Mouse (Mus musculus) G1E-ER4 (cell line): ENCODE measurements around the gene Mast4. TPM values are rescaled to one million over a fixed set of nuclear protein-coding genes. Genes with fewer than 3 reads are reported as not detected.

Source experiments
- GATA1 ChIP-seq: IDR thresholded peaks from one replicate; pipeline ENCODE4 v1.8.0; 2012; ENCODE audit warnings: low read length, inconsistent platforms
- polyA plus RNA-seq: library from polyadenylated mRNA; stranded (reverse); fragments of >175 nt; gene quantifications from 2 replicates; pipeline ENCODE4 v1.2.3, GENCODE M21; 2012

The Mast4 gene
- polyA plus RNA-seq, 1 experiment = 2.4 TPM

DNA sequence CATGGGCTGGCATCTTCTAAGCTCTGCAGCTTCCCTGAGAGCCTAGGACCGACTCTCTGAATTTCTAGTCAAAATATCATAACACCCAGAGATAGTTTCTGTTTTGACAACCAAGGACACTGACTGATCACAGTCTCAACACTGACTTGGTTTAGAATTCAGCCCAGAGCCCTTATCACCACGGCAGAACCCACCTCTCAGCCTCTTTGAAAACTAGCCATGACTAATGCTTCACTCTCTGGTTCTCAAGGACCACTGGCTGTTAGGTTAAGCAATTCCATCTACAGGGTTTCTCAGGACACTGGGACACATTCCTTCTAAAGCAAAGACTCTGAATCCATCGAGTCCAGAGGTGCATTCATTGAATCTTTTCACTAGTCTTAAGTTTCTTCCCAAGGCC is 79.4 kb downstream of the Mast4 start:
- no peak for TF ChIP-seq GATA1

DNA sequence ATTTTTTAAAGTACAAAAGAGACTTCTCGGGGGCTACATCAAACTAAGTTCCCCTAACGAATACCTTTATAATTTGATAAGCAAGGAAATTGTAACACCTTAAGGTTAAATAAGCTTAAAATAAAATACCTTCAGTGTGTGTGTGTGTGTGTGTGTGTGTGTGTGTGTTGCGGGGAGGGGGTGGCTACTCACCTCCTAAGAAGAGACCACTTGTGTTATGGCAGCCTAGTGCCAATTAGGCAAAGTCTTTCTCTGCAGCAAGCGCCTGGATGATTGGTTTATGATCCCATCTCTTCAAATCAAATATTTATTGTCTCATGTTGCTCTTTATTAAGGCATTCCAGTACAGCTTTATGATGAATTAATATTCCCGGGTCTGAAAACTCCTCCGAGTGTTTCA is 81.2 kb downstream of the Mast4 start:
- TF ChIP-seq GATA1 = no peak

DNA sequence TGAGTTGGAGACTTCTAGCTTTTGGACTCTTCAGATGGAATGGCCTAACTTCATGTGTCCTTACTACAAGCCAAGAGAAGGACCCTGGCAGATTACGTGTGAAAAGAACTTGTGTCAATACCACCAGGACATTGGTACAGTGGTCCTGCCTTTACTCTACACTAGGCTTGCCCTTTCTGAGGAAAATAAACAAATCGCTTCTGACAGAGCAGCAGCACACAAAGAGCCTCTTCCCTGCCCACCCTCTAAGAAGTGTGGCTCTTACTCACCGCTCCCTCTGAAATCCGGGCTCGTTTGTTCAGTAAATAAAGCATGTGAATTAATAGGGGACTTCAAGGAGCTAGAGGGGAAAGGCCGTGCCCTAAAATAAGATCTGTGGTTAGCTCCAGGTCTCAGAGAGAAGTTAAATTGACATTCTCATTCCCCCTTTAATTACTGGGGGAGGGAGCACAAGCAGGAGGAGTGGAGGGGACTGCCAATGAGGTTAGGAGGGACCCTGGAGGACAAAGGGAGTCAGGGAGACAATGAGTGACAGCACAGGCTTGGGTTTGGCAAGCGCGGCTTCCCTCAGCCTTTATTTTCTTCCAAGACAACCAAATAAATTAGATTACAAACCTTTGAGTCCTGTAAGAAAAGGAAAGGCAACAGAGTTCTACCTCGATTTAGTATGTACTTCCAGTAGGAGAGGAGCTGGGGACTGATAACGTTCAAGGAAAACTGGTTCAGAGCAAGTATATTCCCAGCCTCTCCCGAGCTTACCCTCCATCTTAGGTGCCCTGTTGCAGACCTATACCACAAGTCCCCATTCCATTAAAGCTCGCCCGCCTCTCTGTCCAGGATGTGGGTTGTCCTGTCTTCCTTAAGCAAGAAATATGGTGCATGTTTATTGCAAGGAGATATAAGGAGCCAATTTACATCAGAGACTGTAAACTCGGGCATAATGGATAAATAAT is 85.9 kb downstream of the Mast4 start:
- no peak for TF ChIP-seq GATA1

DNA sequence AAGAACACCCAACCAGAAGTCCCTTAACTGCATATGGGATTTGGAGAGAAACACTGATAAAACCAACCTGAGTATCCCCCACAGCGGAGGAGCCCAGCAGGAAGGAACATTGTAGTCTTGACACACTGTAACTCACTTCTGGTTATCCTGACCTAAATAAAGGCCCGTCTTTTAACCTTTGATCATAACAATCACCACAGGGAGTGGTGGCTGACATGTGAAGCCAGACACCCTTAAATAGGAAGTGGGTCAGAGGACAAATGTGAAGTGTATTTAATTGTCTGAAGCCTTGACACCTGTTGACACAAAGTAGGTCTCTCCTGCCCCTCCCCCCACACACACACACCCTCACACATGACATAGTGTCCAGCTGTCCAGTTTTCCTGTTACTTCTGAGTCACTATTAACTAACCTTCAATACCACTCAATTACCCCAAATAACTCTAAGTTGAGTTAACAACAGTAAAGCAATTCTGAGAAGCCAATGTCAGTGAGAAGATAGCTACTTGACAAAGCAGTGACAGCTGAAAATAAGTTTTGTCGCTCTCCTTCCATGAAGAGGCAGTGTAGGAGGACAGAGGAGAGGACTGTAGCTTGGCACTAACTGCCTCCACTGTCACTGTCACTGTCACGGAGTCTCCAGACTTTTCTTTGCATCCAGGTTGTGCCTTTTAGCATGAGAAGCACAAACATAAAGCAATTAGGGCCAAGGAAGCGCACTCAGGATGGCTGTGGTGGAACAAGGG is 87.2 kb downstream of the Mast4 start:
- no peak for TF ChIP-seq GATA1

DNA sequence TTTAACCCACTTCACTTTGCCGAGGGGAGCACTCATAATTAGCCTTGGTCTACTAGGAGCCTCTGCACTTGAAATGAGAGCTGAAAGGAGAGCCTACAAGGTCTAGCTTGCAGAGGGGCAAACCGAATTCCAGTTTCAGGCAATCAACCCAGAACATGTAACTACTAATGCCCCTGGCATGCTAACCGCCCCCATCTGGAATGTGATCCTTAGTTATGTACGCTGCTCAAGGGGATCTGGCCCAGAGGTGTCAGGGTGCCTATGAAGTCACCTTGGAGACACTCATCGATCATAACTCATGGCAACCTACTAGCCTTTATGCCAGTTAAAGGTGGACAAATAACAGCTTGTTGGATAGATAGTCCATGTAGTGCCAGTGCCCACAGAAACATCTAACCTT is 88.9 kb downstream of the Mast4 start:
- no peak for TF ChIP-seq GATA1

DNA sequence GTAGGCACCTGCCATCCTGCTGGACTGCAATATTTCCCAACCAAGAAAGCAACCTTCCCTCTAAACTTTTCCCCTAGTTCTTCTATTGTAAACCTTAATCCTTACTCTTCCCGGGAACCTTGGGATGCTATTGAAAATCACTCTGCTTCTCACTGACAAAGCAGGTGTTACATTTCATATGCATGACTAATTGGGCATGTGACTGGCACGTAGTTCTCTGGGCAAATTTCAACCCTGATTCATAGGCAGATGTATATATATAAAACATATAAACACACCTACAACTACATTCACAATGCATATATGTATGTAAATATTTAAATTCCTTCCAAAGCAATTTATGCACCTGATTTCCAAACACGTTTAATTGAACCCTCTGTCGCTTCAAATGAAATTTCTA is 90.2 kb downstream of the Mast4 start:
- no peak for TF ChIP-seq GATA1

DNA sequence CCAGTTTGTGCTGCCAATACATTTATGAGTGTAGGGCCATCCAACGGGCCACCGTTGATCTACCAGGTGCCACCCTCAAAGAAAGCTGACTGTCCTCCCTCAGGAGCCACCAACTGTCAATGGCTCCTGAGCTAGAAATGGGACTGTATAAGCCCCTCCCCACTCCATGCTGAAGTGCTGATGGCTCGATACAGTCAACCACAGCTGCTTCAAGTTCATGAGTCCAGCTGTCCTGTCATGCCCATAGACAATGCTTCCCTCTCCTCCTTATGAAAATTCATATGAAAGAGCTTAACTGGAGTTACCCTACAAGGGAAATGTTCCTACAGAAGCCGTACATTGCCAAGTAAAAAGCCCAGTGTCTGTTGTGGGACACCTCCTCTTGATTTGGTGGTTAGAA is 93.2 kb downstream of the Mast4 start:
- TF ChIP-seq GATA1 = no peak

DNA sequence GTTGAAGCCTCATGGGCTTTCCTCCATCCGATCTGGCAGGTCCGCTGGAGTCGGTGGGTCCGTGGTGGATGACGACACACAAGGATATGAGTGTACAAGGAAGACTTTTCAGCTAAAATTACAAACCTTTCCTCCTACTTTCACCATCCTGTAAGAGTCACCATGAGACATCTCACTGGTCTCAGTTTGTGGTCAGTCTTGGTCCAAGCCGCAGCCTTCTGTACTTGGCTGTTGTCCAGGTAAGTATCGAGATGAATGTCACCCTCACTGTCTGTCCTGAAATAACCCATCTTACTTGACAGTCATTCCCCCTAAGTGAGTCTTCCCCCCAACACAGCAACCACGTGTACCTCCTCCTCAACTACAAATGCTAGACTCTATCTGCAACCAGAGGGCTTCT is 94.6 kb downstream of the Mast4 start:
- TF ChIP-seq GATA1 = no peak

DNA sequence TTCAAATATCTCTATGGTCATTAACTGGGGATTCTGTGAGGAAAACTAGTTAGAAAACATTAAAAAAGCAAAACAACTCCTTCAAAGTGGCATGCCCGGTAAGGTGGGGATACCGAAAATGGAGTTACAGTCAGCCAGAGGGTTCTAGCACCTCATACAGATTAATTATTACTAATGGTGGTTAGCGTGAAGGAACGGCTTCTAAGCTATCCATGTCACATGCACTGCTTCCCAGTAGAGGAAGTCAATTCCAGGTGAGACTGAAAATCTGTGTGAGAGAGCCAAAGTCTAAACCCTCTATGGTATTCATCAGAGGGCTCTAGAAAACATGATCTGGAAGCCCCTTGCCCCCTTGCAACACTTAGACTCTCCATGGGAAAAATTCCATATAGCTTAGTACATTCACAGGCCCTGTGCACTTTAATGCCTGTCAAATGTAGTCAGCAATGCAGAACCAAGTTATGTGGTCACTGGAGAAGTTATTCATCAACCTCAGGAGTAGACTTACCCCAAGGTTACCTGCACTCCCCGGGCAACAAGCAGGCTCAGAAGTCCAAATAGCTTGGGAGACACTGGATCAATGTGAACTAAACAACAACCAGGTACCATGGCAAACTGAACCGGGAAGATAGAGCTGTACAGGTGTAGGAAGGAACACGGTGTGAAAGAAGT is 96.1 kb downstream of the Mast4 start:
- no peak for TF ChIP-seq GATA1

DNA sequence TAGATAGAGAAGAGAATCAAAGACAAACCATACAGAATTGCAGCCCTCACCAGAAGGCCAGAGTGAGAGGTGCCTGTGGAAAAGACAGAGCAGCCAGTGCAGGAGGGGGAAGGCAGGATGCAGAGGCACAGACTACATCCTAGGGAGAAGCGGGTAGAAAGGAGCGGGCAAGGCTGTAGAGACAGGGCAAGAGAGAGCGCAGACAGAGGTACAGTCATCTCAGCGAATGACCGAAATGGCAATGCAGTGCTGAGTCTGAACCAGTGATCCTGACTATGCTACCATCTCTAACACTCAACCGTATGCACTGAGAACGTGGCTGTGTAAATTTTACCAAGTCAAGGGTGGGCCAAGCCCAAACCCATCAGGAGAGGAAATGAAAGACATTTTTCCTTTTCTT is 102.1 kb downstream of the Mast4 start:
- TF ChIP-seq GATA1 = no peak

DNA sequence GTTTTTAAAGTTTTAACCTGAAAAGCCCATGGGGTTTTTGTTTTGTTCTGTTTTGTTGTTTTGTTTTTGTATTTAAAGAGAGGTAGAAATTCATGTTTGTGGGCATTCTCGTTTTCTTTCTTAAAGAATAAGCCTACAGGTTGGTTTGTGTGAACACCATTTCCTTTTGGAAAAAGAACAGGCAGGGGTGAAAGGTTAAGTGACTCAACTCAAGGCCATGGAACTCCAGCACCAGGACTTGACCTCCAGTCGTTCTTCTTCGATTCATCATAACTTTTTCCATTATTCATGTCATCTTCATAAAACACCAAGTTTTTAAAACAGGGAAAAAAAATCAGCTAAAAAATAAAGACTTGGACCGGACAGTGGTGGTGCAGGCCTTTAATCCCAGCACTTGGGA is 105.2 kb downstream of the Mast4 start:
- no peak for TF ChIP-seq GATA1

DNA sequence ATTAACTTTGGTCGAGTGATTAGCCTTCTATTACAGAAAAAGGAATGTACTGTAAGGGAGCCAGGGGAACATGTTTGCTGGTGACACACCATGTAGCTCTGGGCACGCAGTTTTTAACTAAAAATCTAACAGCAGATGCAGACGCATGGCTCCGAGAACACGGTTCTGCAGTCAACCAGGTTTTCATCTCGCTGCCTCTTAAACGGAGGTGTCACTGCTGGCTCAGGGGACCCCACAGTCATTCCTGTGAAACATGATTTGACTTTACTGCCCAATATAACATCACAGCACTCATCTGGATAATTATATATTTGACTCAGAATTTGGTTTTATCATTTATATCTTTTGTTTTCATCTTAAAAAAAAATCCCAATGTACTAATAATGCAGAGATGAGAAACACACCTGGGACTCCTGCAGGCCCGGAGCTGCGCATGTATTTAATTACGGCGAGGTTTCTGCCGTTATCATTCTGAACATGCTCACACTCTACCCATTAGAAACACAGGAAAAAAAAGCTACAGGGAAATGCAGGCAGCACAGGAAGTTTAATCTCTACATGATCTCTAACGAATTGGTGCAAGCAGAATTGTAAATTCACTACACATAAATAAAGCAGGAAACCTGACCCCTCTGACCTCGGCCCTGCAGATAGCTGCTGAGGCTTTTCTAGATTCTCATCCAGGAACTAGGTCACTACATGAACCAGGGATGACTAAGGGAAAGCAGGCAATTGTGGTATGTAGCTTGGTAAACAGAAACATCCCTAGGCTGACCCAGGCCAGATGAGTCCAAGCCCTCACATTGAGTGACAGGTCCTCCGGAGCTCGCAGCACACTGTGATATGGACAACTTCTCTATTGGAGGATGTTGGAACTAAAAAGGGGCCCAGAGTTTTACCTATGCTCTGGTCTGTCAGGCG is 108.1 kb downstream of the Mast4 start:
- TF ChIP-seq GATA1 = no peak

DNA sequence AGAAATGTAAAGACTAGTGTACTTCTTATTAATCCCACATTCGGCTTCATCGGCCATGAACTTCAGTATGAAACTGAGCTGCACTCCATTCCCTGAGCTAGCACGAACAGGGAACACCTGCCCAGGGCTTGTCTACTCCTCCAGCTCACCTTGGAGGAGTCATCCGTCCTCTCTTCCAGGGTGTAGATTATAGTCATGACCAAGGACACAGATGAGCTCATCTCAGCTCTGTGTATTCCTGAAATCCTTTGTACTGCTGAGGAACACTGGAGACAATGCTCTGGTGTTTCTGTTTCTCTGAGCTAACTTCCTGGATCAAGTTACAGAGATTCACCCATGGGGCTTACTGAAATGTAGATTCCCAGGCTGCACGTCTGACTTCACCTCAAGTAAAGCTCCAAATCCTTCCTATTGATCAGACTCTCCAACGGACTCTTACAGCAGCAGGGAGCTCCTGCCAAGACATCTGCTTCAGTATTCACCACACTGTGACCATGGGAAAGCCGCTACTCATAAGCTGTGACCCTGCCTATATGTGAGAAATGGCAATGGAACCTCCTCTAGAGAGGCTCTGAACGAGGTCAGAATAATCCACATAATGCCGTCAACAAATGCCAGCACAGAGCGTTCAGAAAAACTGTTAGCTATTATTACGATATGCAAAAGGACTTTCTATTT is 108.9 kb downstream of the Mast4 start:
- no peak for TF ChIP-seq GATA1

DNA sequence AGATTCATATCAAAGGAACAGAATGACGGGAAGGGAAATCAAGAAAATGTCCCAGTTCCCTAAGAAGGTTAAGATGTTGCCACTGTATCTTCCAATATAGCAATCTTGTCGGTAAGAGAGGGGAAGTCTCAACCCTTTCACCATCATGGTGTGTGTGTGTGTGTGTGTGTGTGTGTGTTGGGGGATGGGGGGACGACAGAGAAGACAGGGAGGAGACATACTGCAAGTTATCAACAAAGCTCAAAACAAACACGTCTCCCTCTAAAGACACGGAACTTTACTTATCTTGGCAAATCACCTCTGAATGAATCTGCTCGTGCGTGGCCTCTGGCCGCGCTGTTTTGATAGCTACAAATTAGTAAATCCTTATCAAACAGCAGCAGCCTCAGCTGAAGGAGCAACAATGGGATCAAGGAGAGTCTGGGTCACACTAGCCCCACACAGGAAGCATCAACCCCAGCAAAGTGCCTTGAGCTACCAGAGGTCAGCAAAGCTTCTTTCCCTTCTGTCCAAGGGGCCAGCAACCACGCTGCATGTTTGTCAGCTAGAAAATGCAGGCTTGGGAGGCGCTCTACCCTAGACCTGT is 113.7 kb downstream of the Mast4 start:
- peak; percentile 94 for TF ChIP-seq GATA1
